Comparison of ENCODE assay signal across 12 mouse cellular contexts in the genomic region with DNA sequence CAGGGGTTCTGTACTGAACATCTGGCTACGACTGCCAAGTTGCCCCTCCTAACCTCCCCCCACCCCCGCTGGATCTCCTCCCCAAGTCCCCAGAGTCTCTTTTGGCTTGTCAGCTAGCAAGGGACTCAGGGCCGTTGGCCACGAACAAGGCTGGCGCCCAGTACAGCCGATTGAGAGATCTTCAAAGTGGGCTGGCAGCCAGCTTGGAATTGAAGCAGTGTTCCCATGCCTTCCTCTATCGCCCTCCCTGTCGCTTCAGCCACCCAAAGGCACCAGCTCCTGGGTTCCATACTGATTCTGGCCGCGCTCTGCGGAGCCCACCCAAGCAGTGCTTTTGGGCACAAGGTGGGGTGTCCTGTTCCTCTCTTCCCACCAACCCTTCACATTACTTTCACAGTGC. TPM values are rescaled to one million over a fixed set of nuclear protein-coding genes. Genes with fewer than 3 reads are reported as not detected.
DNase-seq lines count a peak whose midpoint lies in the region; ATAC-seq lines count a peak whose summit lies in the region.
"Had no signal": no experiment of that assay in that cellular context is flagged by ENCODE, and none has a peak within 500 bp of the region (broad histone marks: within the 10 kb centered on the region; RNA-seq: fewer than 3 reads in every experiment).

No protein-coding gene starts in this region.

- ATAC-seq in heart, embryonic 11.5 days (replicated peaks; ENCODE audit: insufficient number of reproducible peaks, low FRiP score, low TSS enrichment): no peak
- ATAC-seq in forebrain, embryonic 15.5 days (replicated peaks): no peak

- H3K4me2 ChIP-seq in heart, embryonic 11.5 days: no peak overlapping the region
- no peak overlapping the region for H3K4me2 ChIP-seq in forebrain, embryonic 15.5 days (replicated peaks)
- H3K4me2 ChIP-seq: liver, embryonic 13.5 days had no signal

- no peak overlapping the region for H3K4me3 ChIP-seq in heart, embryonic 11.5 days (ENCODE audit: low read depth, low read length)
- H3K4me3 ChIP-seq in forebrain, embryonic 15.5 days: no peak overlapping the region
- H3K4me3 ChIP-seq: liver, embryonic 13.5 days had no signal

- no peak overlapping the region for H3K9ac ChIP-seq in heart, embryonic 11.5 days (ENCODE audit: low read depth, low read length)
- H3K9ac ChIP-seq in forebrain, embryonic 15.5 days (replicated peaks): no peak overlapping the region
- H3K9ac ChIP-seq: liver, embryonic 13.5 days had no signal

- H3K9me3 ChIP-seq in heart, embryonic 11.5 days (replicated peaks; ENCODE audit: control insufficient read depth, low read length): no peaks in the 10 kb centered on the region
- H3K9me3 ChIP-seq in forebrain, embryonic 15.5 days: no peaks in the 10 kb centered on the region
- H3K9me3 ChIP-seq: liver, embryonic 13.5 days had no signal

- DNase-seq in heart, adult 18-20 months: peak; percentile 74 to 77
- DNase-seq in right cerebral cortex, postnatal 14 days: peak; percentile 25
- no peak for DNase-seq in right cerebral cortex, adult 2 months (ENCODE audit: low spot score in 2 of 2)
- DNase-seq in lung, adult 18-20 months: peak; percentile 44 to 46
- DNase-seq in testis, postnatal 10 days (ENCODE audit: low spot score): peak; percentile 70
- no peak for DNase-seq in yolk sac, embryonic 10.5 days (ENCODE audit: low spot score)
- DNase-seq: liver, embryonic 13.5 days; thymus, postnatal 14 days had no signal

- peaks cover 5% of the 10 kb centered on the region; the same call in 1 of the 2 replicates for H3K27me3 ChIP-seq in heart, embryonic 11.5 days (ENCODE audit: control insufficient read depth, insufficient read depth, low read length)
- no peaks in the 10 kb centered on the region for H3K27me3 ChIP-seq in forebrain, embryonic 15.5 days

- 76% methylated on average over 11 of the region's 11 CpGs for WGBS in heart, embryonic 11.5 days (ENCODE audit: insufficient replicate concordance)
- 59% methylated on average over 11 of the region's 11 CpGs for WGBS in forebrain, embryonic 15.5 days

- H3K27ac ChIP-seq in heart, embryonic 11.5 days (ENCODE audit: low read depth, low read length): no peak overlapping the region
- no peak overlapping the region for H3K27ac ChIP-seq in forebrain, embryonic 15.5 days (replicated peaks)
- H3K27ac ChIP-seq: liver, embryonic 13.5 days had no signal

- no peaks in the 10 kb centered on the region for H3K36me3 ChIP-seq in heart, embryonic 11.5 days (ENCODE audit: control insufficient read depth, insufficient read depth, low read length)
- no peaks in the 10 kb centered on the region for H3K36me3 ChIP-seq in forebrain, embryonic 15.5 days
- H3K36me3 ChIP-seq: liver, embryonic 13.5 days had no signal

- H3K4me1 ChIP-seq in heart, embryonic 11.5 days (ENCODE audit: control insufficient read depth, insufficient read depth, low read length): no peaks in the 10 kb centered on the region
- peaks cover 18% of the 10 kb centered on the region for H3K4me1 ChIP-seq in forebrain, embryonic 15.5 days
- H3K4me1 ChIP-seq: liver, embryonic 13.5 days had no signal

RNA-seq across cellular contexts. Expression of a gene that starts 31.6 kb away (rescaled TPM):
- total RNA-seq in heart, adult 18-20 months (2021): 1 to 10 TPM; 1.7 to 2.8 TPM
- 1.0 and 1.3 TPM in 2 replicates for polyA plus RNA-seq in heart, embryonic 11.5 days (2014; fragmentation: Nextera tagmentation; extraction: Ambion mirVana)
- polyA plus RNA-seq in forebrain, embryonic 15.5 days (2015; fragmentation: Nextera tagmentation; extraction: Ambion mirVana): 21.2 and 23.7 TPM in 2 replicates
- total RNA-seq: granulocyte monocyte progenitor cell, adult 5-6 weeks; neutrophil, adult 5-6 weeks had no signal

Comparison
In these comparisons a context has a peak if more than half of its experiments do, and no peak if none do; other contexts are left out.
1. DNase-seq: peak in heart, adult 18-20 months (2 of 2), right cerebral cortex, postnatal 14 days (single experiment), lung, adult 18-20 months (2 of 2) and testis, postnatal 10 days (single experiment); none in right cerebral cortex, adult 2 months (0 of 2) and yolk sac, embryonic 10.5 days (single experiment).